Mouse (Mus musculus) E14TG2a.4 (cell line): ENCODE results near the gene Setd2.

Source experiments
- CTCF ChIP-seq: conservative IDR thresholded peaks from 2 replicates; pipeline ENCODE4 v1.5.1; 2014; ENCODE audit warnings: low read length
- POU5F1 ChIP-seq: IDR thresholded peaks from 2 replicates; pipeline ENCODE4 v1.6.1; 2014; ENCODE audit warnings: low read length, borderline replicate concordance

DNA sequence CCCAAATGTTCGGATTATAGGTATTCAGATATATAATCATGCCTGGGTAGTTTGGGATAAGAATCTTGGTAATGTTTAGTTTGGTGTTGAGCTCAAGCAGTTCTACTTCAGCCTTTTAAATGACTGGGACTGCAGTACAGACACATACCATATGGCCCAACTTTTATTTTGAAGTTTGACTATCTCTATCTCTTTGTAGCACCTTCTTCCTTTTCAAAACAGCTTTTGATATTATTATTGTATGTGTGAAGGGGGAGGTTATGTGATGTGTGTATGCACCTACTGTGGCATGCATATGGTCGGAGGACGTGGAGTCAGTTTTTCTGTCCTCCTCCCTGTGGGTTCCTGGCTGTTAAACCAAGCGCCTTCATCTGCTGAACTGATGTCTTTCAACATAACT, 9.6 kb downstream of the Setd2 start:
- TF ChIP-seq CTCF (no peak), POU5F1 (no peak)
